Mouse (Mus musculus) testis, adult 2 months (tissue): ENCODE data around the gene Kcnab1.

Source experiments
- CTCF ChIP-seq: fragments of 200-500 bp; IDR thresholded peaks from 2 replicates; pipeline ENCODE4 v1.5.1; 2012; ENCODE audit warnings: low read depth, mild to moderate bottlenecking, inconsistent platforms, low read length, moderate library complexity; ENCODE audit not compliant: control insufficient read depth, insufficient read depth, insufficient replicate concordance
- POLR2A ChIP-seq: fragments of 200-500 bp; IDR thresholded peaks from 2 replicates; pipeline ENCODE4 v1.6.1; 2012; ENCODE audit warnings: low read depth, mild to moderate bottlenecking, inconsistent platforms, low read length, moderate library complexity; ENCODE audit not compliant: control insufficient read depth

GRCm38 (mm10) chr3:65299205-65299604, 190.0 kb downstream of the Kcnab1 start:
- no peak for TF ChIP-seq POLR2A
- TF ChIP-seq CTCF: no peak
